Mouse (Mus musculus): ENCODE results near the gene Peak1. TPM values are rescaled to one million over a fixed set of nuclear protein-coding genes. Genes with fewer than 3 reads are reported as not detected.

The Peak1 gene
- total and polyA plus RNA-seq, 3 experiments: 2.8 to 13.3 (median 5.4) TPM

DNA sequence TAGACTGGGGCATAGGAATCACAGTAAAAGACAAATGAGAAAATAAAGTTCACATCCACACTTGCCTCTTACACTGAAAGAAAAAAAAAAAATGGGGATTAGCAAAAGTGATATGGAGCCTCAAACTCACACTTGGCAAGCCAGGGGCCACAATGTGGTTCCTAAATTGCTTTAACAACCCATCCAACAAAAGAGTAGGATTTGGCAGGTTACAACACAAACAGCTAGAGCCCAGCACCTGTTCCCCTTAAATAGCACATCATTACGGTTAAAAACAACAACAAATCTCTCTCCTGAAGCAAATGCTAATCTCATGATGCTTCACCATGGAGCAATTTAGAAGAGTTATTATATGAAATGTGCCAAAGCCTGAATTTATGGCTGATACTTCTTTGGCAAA, 2.5 kb downstream of the Peak1 start:
- Histone ChIP-seq H3K9me3 (replicated peaks; ENCODE audit: low read length) (no peaks in the 10 kb centered on the region), H3K79me2 (replicated peaks; ENCODE audit: control insufficient read depth, extremely low read depth, insufficient read depth, poor library complexity, severe bottlenecking) (peaks cover 33% of the 10 kb centered on the region), H3K9ac (ENCODE audit: insufficient read depth, low read depth) (no peak overlapping the region), H3K27ac (ENCODE audit: insufficient read depth, low read depth) (no peak overlapping the region), H3K4me3 (replicated peaks in 1 of 3; ENCODE audit: low read depth in 2 of 3, low read length in 2 of 3, poor library complexity in 1 of 3) (no peak overlapping the region), H3K4me1 (ENCODE audit: control insufficient read depth in 1 of 2, insufficient read depth in 2 of 2) (peaks cover 0 to 27% of the 10 kb centered on the region in 2 experiments; a peak in 3 of 4 replicates), H3K36me3 (replicated peaks in 1 of 2; ENCODE audit: control insufficient read depth in 1 of 2, insufficient read depth in 1 of 2, low read length in 1 of 2) (peaks cover 0 to 7% of the 10 kb centered on the region in 2 experiments), H3K4me2 (ENCODE audit: insufficient read depth, low read depth, poor library complexity, severe bottlenecking) (no peak overlapping the region; the same call in 1 of the 2 replicates), H3K27me3 (replicated peaks) (no peaks in the 10 kb centered on the region)
- no peak for TF ChIP-seq POLR2A (IDR thresholded peaks at IDR 0.05; ENCODE audit: low read depth, low read length)
- TF ChIP-seq MAZ (IDR thresholded peaks at IDR 0.05; ENCODE audit: low read depth, low read length): no peak
- no peak for TF ChIP-seq ZNF384 (IDR thresholded peaks at IDR 0.05; ENCODE audit: low read depth, low read length)
- TF ChIP-seq EP300 (IDR thresholded peaks at IDR 0.05; ENCODE audit: low read length): no peak
- no peak for TF ChIP-seq POLR2AphosphoS2 (IDR thresholded peaks at IDR 0.05; ENCODE audit: low read depth, low read length)
- no peak for TF ChIP-seq MYC (IDR thresholded peaks at IDR 0.05; ENCODE audit: low read depth, low read length)
- no peak for TF ChIP-seq ELF1 (IDR thresholded peaks at IDR 0.05; ENCODE audit: low read depth, low read length)
- no peak for TF ChIP-seq MAFK (IDR thresholded peaks at IDR 0.05; ENCODE audit: insufficient replicate concordance, low read length)
- DNase-seq (ENCODE audit: extremely low read depth): no peak
- dilution Hi-C loops (cut with MboI; ENCODE audit: extremely low pct_ligation_motif_present, extremely low pct_unique_long_range_greater_than_20kb, low sequenced_read_pairs) (no loop called here), in situ Hi-C loops (cut with MboI; ENCODE audit: low pct_ligation_motif_present, low pct_unique_long_range_greater_than_20kb, low sequenced_read_pairs) (loop anchor here (25.0 kb wide), 1 partner anchor 153 kb away; no protein-coding TSS in a partner anchor)

DNA sequence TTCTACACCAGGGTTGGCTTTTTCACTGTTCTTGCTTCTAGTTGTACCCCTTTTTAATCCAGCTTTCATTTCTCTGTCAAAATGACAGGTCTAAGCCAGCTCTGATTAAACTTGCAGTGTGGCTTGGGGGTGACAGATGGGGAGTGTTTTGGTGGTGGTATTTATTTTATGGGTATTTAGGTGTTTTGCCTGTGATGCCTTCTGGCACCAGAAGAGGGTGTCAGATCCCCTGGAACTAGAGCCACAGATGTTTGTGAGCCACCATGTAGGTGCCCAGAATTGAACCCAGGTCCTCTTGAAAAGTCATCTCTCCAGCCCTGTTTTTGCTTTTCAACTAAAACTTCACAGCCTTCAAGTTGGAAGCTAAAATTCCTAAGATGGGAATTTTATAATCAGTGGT, 3.5 kb downstream of the Peak1 start:
- no peak overlapping the region for H3K27ac ChIP-seq (ENCODE audit: insufficient read depth, low read depth)
- no peak overlapping the region for H3K9ac ChIP-seq (ENCODE audit: insufficient read depth, low read depth)
- peaks cover 0 to 23% of the 10 kb centered on the region in 2 experiments; a peak in 3 of 4 replicates for H3K4me1 ChIP-seq (ENCODE audit: control insufficient read depth in 1 of 2, insufficient read depth in 2 of 2)
- peaks cover 29% of the 10 kb centered on the region for H3K79me2 ChIP-seq (replicated peaks; ENCODE audit: control insufficient read depth, extremely low read depth, insufficient read depth, poor library complexity, severe bottlenecking)
- H3K27me3 ChIP-seq (replicated peaks): no peaks in the 10 kb centered on the region
- dilution Hi-C loops (cut with MboI; ENCODE audit: extremely low pct_ligation_motif_present, extremely low pct_unique_long_range_greater_than_20kb, low sequenced_read_pairs): no loop called here
- DNase-seq (ENCODE audit: extremely low read depth): no peak
- in situ Hi-C loops (cut with MboI; ENCODE audit: low pct_ligation_motif_present, low pct_unique_long_range_greater_than_20kb, low sequenced_read_pairs): loop anchor here (25.0 kb wide), 1 partner anchor 152 kb away; no protein-coding TSS in a partner anchor
- H3K4me2 ChIP-seq (ENCODE audit: insufficient read depth, low read depth, poor library complexity, severe bottlenecking): no peak overlapping the region
- no peak overlapping the region for H3K4me3 ChIP-seq (replicated peaks in 1 of 3; ENCODE audit: low read depth in 2 of 3, low read length in 2 of 3, poor library complexity in 1 of 3)
- H3K9me3 ChIP-seq (replicated peaks; ENCODE audit: low read length): no peaks in the 10 kb centered on the region
- H3K36me3 ChIP-seq (replicated peaks in 1 of 2; ENCODE audit: control insufficient read depth in 1 of 2, insufficient read depth in 1 of 2, low read length in 1 of 2): peaks cover 0 to 10% of the 10 kb centered on the region in 2 experiments
- peak; percentile 26 for TF ChIP-seq SMC3 (IDR thresholded peaks at IDR 0.05; ENCODE audit: low read depth, low read length)
- no peak for TF ChIP-seq USF1 (IDR thresholded peaks at IDR 0.05; ENCODE audit: low read depth, low read length)
- peak; percentile 20 for TF ChIP-seq RAD21 (IDR thresholded peaks at IDR 0.05; ENCODE audit: low read depth, low read length)
- TF ChIP-seq CTCF (conservative IDR thresholded peaks at IDR 0.05 in 1 of 2, IDR thresholded peaks at IDR 0.05 in 1 of 2; ENCODE audit: low read depth in 2 of 2, low read length in 2 of 2): peak in 1 of 2 experiments; percentile 33; a peak in 2 of 4 replicates
- TF ChIP-seq EP300 (IDR thresholded peaks at IDR 0.05; ENCODE audit: low read length): no peak

DNA sequence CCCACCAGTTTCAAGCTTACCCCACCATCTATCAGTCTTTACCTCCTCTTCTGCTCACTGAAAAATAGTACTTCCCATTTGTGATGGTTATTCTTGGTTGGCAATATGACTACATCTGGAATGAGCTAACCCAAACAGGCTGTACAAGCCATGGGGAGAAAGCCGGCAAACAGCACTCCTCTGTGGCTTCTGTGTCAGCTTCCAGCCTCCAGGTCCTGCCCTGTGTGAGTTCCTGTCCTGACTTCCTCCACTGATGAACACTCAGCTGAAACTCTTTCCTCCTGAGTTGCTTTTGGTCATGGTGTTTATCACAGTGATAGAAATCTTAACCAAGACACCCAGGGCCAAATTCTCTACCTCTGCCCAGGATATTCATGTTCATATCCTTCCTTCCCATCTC, 5.2 kb downstream of the Peak1 start:
- H3K4me3 ChIP-seq (replicated peaks in 1 of 3; ENCODE audit: low read depth in 2 of 3, low read length in 2 of 3, poor library complexity in 1 of 3): no peak overlapping the region
- no peaks in the 10 kb centered on the region for H3K9me3 ChIP-seq (replicated peaks; ENCODE audit: low read length)
- dilution Hi-C loops (cut with MboI; ENCODE audit: extremely low pct_ligation_motif_present, extremely low pct_unique_long_range_greater_than_20kb, low sequenced_read_pairs): no loop called here
- H3K27ac ChIP-seq (ENCODE audit: insufficient read depth, low read depth): no peak overlapping the region
- H3K4me1 ChIP-seq (ENCODE audit: control insufficient read depth in 1 of 2, insufficient read depth in 2 of 2): peaks cover 0 to 23% of the 10 kb centered on the region in 2 experiments; a peak in 3 of 4 replicates
- H3K4me2 ChIP-seq (ENCODE audit: insufficient read depth, low read depth, poor library complexity, severe bottlenecking): no peak overlapping the region
- no peak for DNase-seq (ENCODE audit: extremely low read depth)
- no peaks in the 10 kb centered on the region for H3K27me3 ChIP-seq (replicated peaks)
- peaks cover 0 to 18% of the 10 kb centered on the region in 2 experiments for H3K36me3 ChIP-seq (replicated peaks in 1 of 2; ENCODE audit: control insufficient read depth in 1 of 2, insufficient read depth in 1 of 2, low read length in 1 of 2)
- TF ChIP-seq NRF1 (IDR thresholded peaks at IDR 0.05; ENCODE audit: low read depth, low read length) (no peak), MAX (IDR thresholded peaks at IDR 0.05; ENCODE audit: low read length) (no peak), E2F4 (IDR thresholded peaks at IDR 0.05; ENCODE audit: insufficient replicate concordance, low read depth, low read length) (no peak)
- H3K9ac ChIP-seq (ENCODE audit: insufficient read depth, low read depth): no peak overlapping the region
- in situ Hi-C loops (cut with MboI; ENCODE audit: low pct_ligation_motif_present, low pct_unique_long_range_greater_than_20kb, low sequenced_read_pairs): loop anchor here (25.0 kb wide), 1 partner anchor 150 kb away; no protein-coding TSS in a partner anchor
- peaks cover 29% of the 10 kb centered on the region for H3K79me2 ChIP-seq (replicated peaks; ENCODE audit: control insufficient read depth, extremely low read depth, insufficient read depth, poor library complexity, severe bottlenecking)

Measured in CH12.LX (cell line).